Mouse (Mus musculus): Measurements from ENCODE around the gene Rgs8. TPM values are rescaled to one million over a fixed set of nuclear protein-coding genes. Genes with fewer than 3 reads are reported as not detected.

Rgs8 gene
- polyA plus RNA-seq, 2 experiments = 0.01 TPM; not detected in 1

DNA sequence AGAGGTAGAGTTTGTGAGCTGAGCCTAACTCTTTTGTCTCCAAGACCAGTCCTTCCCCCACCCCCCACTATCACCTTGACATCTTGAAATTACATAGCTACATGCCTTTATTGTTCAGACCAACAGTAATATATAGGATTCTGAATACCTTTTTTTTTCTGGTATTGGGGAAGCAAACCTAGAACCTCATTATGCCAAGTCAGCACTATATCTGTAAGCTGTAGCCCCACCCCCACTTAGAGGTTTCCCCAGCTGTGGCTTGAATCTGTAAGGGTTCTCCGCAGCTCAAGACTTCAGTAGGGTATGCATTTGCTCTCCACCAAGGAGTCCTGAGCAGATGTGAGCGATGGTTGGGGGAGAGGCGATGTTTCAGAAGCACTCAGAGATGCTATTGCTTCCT is 18.5 kb downstream of the Rgs8 start:
- no peak for DNase-seq (ENCODE audit: low read depth in 3 of 3, low spot score in 3 of 3)

DNA sequence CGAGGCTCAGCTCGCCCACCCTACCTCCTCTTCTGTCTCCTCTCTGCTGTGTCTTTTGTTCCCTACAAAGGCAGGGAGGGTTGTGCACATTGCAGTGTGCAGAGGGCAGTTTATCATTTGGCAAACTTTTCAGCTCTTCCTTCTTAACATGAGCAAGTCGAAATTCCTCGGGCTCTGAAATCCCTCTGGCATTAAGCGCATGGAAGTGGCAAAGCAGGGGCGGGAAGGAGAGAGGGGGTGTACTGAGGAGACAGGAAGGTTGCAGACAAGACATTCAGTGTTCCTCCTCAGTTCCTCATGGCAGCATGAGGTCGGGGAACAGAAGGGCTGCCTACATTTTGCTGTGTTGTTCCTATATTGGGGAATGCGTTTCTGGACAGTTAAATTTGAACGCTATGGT is 19.9 kb downstream of the Rgs8 start:
- Histone ChIP-seq H3K4me1 (replicated peaks; ENCODE audit: control insufficient read depth in 2 of 2, insufficient read depth in 2 of 2, low read length in 1 of 2) (no peaks in the 10 kb centered on the region), H3K27ac (no peak overlapping the region), H3K36me3 (replicated peaks; ENCODE audit: control insufficient read depth, insufficient read depth, low read depth) (no peaks in the 10 kb centered on the region), H3K4me2 (ENCODE audit: low read depth) (no peak overlapping the region), H3K9ac (replicated peaks) (no peak overlapping the region), H3K9me3 (ENCODE audit: control insufficient read depth, low read length) (no peaks in the 10 kb centered on the region), H3K27me3 (ENCODE audit: control insufficient read depth, insufficient read depth, low read length) (no peaks in the 10 kb centered on the region), H3K4me3 (ENCODE audit: insufficient read depth in 1 of 2, low read depth in 2 of 2, low read length in 2 of 2) (no peak overlapping the region)
- ATAC-seq (ENCODE audit: insufficient read depth) = no peak
- TF ChIP-seq EP300 (IDR thresholded peaks at IDR 0.05; ENCODE audit: low read depth) (no peak), CTCF (IDR thresholded peaks at IDR 0.05; ENCODE audit: low read depth) (no peak)
- 61% methylated on average over 9 of the region's 9 CpGs for WGBS (ENCODE audit: insufficient replicate concordance)
- no peak for DNase-seq (ENCODE audit: low read depth in 3 of 3, low spot score in 3 of 3)

More for the DNA sequence above, 18.5 kb downstream of the Rgs8 start:
- Histone ChIP-seq H3K4me2 (ENCODE audit: low read depth) (no peak overlapping the region), H3K9ac (replicated peaks) (no peak overlapping the region), H3K36me3 (replicated peaks; ENCODE audit: control insufficient read depth, insufficient read depth, low read depth) (no peaks in the 10 kb centered on the region), H3K27ac (no peak overlapping the region), H3K4me3 (ENCODE audit: insufficient read depth in 1 of 2, low read depth in 2 of 2, low read length in 2 of 2) (no peak overlapping the region), H3K4me1 (replicated peaks; ENCODE audit: control insufficient read depth in 2 of 2, insufficient read depth in 2 of 2, low read length in 1 of 2) (no peaks in the 10 kb centered on the region), H3K9me3 (ENCODE audit: control insufficient read depth, low read length) (no peaks in the 10 kb centered on the region), H3K27me3 (ENCODE audit: control insufficient read depth, insufficient read depth, low read length) (no peaks in the 10 kb centered on the region)
- TF ChIP-seq CTCF (IDR thresholded peaks at IDR 0.05; ENCODE audit: low read depth) (no peak), EP300 (IDR thresholded peaks at IDR 0.05; ENCODE audit: low read depth) (no peak)
- ATAC-seq (ENCODE audit: insufficient read depth) = no peak
- WGBS (ENCODE audit: insufficient replicate concordance) = 54% methylated on average over 3 of the region's 3 CpGs

DNA sequence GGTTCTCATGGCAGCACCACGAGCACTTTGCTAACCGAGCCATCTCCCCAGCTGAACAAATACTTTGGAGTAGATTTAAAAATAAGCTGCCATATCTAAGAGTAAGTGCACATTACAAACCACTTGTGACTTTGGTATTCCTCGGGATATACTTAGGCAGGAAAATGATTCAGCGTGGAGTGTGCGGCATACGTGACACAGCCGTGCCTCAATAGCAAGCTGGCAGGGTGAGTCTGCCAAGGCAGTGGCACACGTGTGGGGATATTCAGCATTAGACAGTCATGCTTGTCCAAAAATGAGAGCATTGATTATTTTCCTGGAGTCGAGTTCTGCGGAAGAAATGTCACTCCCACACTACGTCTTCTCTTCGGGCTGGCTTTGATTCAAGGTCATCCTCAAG is 21.1 kb downstream of the Rgs8 start:
- ATAC-seq (ENCODE audit: insufficient read depth) = no peak
- H3K9ac ChIP-seq (replicated peaks) = no peak overlapping the region
- no peak overlapping the region for H3K4me2 ChIP-seq (ENCODE audit: low read depth)
- no peaks in the 10 kb centered on the region for H3K4me1 ChIP-seq (replicated peaks; ENCODE audit: control insufficient read depth in 2 of 2, insufficient read depth in 2 of 2, low read length in 1 of 2)
- no peak overlapping the region for H3K4me3 ChIP-seq (ENCODE audit: insufficient read depth in 1 of 2, low read depth in 2 of 2, low read length in 2 of 2)
- H3K9me3 ChIP-seq (ENCODE audit: control insufficient read depth, low read length) = no peaks in the 10 kb centered on the region
- no peaks in the 10 kb centered on the region for H3K36me3 ChIP-seq (replicated peaks; ENCODE audit: control insufficient read depth, insufficient read depth, low read depth)
- DNase-seq (ENCODE audit: low read depth in 3 of 3, low spot score in 3 of 3) = no peak
- WGBS (ENCODE audit: insufficient replicate concordance) = 72% methylated on average over 12 of the region's 12 CpGs
- H3K27me3 ChIP-seq (ENCODE audit: control insufficient read depth, insufficient read depth, low read length) = no peaks in the 10 kb centered on the region
- no peak for TF ChIP-seq EP300 (IDR thresholded peaks at IDR 0.05; ENCODE audit: low read depth)
- H3K27ac ChIP-seq = no peak overlapping the region

DNA sequence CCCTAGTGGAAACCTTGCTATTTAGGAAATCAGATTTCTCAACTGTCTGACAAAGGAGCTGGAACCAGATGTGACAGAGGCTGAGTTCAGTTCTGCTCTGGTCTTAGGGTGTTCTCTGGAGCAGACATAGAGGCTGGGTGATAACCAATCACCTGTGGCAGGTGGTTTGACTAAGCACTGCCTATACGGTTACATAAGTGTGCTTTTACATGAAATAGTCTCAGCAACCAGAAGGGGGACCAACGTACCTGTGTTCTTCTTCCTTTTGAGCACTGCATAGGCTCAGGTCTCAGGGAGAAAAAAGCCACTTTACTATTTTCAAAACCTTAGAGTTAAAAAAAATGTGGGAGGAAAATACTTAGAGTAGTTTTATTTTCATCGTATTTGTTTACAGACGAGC is 22.8 kb downstream of the Rgs8 start:
- H3K9ac ChIP-seq (replicated peaks) = no peak overlapping the region
- no peak for DNase-seq (ENCODE audit: low read depth in 3 of 3, low spot score in 3 of 3)

DNA sequence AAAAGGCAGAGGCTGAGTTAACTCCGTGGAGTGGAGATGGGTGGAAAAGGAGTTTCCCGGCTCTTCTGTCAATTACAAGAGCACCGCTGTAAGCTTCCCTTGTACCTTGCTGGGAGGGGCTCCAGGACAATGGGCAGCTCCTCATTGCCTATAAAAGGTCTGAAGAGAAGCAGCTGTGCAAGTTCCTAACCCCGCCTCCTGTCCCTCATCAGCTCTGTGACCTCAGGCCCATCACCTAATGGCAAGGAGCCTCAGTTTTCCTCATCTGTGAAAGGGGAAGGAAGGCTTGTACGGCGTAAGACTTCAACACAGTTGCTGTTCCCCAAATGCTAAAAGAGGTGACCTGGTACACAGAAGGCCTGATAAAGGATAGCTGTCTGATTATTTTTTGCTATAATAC is 24.8 kb downstream of the Rgs8 start:
- Histone ChIP-seq H3K4me3 (ENCODE audit: insufficient read depth in 1 of 2, low read depth in 2 of 2, low read length in 2 of 2) (no peak overlapping the region), H3K27me3 (ENCODE audit: control insufficient read depth, insufficient read depth, low read length) (no peaks in the 10 kb centered on the region), H3K27ac (no peak overlapping the region), H3K4me2 (ENCODE audit: low read depth) (no peak overlapping the region), H3K4me1 (replicated peaks; ENCODE audit: control insufficient read depth in 2 of 2, insufficient read depth in 2 of 2, low read length in 1 of 2) (peaks cover 0 to 4% of the 10 kb centered on the region in 2 experiments; a peak in 1 of 4 replicates), H3K36me3 (replicated peaks; ENCODE audit: control insufficient read depth, insufficient read depth, low read depth) (no peaks in the 10 kb centered on the region), H3K9ac (replicated peaks) (no peak overlapping the region), H3K9me3 (ENCODE audit: control insufficient read depth, low read length) (no peaks in the 10 kb centered on the region)
- no peak for ATAC-seq (ENCODE audit: insufficient read depth)
- no peak for DNase-seq (ENCODE audit: low read depth in 3 of 3, low spot score in 3 of 3)
- TF ChIP-seq CTCF (IDR thresholded peaks at IDR 0.05; ENCODE audit: low read depth) (no peak), EP300 (IDR thresholded peaks at IDR 0.05; ENCODE audit: low read depth) (no peak)
- WGBS (ENCODE audit: insufficient replicate concordance) = 53% methylated on average over 6 of the region's 6 CpGs

More for the DNA sequence above, 22.8 kb downstream of the Rgs8 start:
- Histone ChIP-seq H3K36me3 (replicated peaks; ENCODE audit: control insufficient read depth, insufficient read depth, low read depth) (no peaks in the 10 kb centered on the region), H3K4me2 (ENCODE audit: low read depth) (no peak overlapping the region), H3K4me3 (ENCODE audit: insufficient read depth in 1 of 2, low read depth in 2 of 2, low read length in 2 of 2) (no peak overlapping the region), H3K27ac (no peak overlapping the region), H3K4me1 (replicated peaks; ENCODE audit: control insufficient read depth in 2 of 2, insufficient read depth in 2 of 2, low read length in 1 of 2) (peaks cover 0 to 4% of the 10 kb centered on the region in 2 experiments; a peak in 1 of 4 replicates), H3K9me3 (ENCODE audit: control insufficient read depth, low read length) (no peaks in the 10 kb centered on the region), H3K27me3 (ENCODE audit: control insufficient read depth, insufficient read depth, low read length) (no peaks in the 10 kb centered on the region)
- TF ChIP-seq CTCF (IDR thresholded peaks at IDR 0.05; ENCODE audit: low read depth) = no peak
- no peak for TF ChIP-seq EP300 (IDR thresholded peaks at IDR 0.05; ENCODE audit: low read depth)
- 58% methylated on average over 4 of the region's 4 CpGs for WGBS (ENCODE audit: insufficient replicate concordance)
- no peak for ATAC-seq (ENCODE audit: insufficient read depth)

All from liver, embryonic 14.5 days (tissue).